Mouse (Mus musculus) frontal cortex, postnatal 10 days (tissue): ENCODE results near the gene Gm17535.
A peak's percentile ranks its signal among the peaks of the same experiment; 100 is the strongest.
"Not testable (repeated sequence)": the region's sequence is repeated elsewhere in the genome, so short reads cannot be mapped to it uniquely, and the experiment has no call there.

Experiments used
- DNase-seq, 2 experiments: peaks; one replicate each; pipeline ENCODE4 v3.0.0; 2022; ENCODE audit warnings: low spot score in 2 of 2, mixed read lengths in 1 of 2

Gm17535 gene

DNA sequence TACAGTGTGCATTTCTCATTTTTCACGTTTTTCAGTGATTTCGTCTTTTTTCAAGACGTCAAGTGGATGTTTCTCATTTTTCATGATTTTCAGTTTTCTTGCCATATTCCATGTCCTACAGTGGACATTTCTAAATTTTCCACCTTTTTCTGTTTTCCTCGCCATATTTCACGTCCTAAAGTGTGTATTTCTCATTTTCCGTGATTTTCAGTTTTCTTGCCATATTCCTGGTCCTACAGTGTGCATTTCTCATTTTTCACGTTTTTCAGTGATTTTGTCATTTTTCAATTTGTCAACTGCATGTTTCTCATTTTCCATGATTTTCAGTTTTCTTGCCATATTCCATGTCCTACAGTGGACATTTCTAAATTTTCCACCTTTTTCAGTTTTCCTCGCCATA is at the start of gene Gm17535:
Gene Gm17535 (plus strand): TSS at position 301 of the 400 bp plus-strand sequence.
- DNase-seq, result not testable (repeated sequence)

DNA sequence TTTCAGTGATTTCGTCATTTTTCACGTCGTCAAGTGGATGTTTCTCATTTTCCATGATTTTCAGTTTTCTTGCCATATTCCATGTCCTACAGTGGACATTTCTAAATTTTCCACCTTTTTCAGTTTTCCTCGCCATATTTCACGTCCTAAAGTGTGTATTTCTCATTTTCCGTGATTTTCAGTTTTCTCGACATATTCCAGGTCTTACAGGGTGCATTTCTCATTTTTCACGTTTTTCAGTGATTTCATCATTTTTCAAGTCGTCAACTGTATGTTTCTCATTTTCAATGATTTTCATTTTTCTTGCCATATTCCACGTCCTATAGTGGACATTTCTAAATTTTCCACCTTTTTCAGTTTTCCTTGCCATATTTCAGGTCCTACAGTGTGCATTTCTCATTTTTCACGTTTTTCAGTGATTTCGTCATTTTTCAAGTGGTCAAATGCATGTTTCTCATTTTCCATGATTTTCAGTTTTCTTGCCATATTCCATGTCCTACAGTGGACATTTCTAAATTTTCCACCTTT is 33.9 kb upstream of the Gm17535 start, which contains the start of gene Gm10722:
Gene Gm10722 (plus strand): TSS at position 478 of the 528 bp plus-strand sequence.
- peak; percentile 10 to 18 for DNase-seq

DNA sequence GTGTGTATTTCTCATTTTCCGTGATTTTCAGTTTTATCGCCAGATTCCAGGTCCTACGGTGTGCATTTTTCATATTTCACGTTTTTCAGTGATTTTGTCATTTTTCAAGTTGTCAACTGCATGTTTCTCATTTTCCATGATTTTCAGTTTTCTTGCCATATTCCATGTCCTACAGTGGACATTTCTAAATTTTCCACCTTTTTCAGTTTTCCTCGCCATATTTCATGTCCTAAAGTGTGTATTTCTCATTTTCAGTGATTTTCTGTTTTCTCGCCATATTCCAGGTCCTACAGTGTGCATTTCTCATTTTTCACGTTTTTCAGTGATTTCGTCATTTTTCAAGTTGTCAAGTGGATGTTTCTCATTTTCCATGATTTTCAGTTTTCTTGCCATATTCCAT is 33.4 kb upstream of the Gm17535 start:
- DNase-seq, result peak in 1 of 2 experiments; percentile 36

DNA sequence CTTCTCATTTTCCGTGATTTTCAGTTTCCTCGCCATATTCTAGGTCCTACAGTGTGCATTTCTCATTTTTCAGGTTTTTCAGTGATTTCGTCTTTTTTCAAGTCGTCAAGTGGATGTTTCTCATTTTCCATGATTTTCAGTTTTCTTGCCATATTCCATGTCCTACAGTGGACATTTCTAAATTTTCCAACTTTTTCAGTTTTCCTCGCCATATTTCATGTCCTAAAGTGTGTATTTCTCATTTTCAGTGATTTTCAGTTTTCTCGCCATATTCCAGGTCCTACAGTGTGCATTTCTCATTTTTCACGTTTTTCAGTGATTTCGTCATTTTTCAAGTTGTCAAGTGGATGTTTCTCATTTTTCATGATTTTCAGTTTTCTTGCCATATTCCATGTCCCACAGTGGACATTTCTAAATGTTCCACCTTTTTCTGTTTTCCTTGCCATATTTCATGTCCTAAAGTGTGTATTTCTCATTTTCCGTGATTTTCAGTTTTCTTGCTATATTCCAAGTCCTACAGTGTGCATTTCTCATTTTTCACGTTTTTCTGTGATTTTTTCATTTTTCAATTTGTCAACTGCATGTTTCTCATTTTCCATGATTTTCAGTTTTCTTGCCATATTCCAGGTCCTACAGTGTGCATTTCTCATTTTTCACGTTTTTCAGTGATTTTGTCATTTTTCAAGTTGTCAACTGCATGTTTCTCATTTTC is 32.3 kb upstream of the Gm17535 start:
- peak; percentile 90 to 100 for DNase-seq

DNA sequence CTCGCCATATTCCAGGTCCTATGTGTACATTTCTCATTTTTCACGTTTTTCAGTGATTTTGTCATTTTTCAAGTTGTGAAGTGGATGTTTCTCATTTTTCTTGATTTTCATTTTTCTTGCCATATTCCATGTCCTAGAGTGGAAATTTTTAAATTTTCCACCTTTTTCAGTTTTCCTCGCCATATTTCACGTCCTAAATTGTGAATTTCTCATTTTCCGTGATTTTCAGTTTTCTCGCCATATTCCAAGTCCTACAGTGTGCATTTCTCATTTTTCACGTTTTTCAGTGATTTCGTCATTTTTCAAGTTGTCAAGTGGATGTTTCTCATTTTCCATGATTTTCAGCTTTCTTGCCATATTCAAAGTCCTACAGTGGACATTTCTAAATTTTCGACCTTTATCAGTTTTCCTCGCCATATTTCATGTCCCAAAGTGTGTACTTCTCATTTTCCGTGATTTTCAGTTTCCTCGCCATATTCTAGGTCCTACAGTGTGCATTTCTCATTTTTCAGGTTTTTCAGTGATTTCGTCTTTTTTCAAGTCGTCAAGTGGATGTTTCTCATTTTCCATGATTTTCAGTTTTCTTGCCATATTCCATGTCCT is 31.5 kb upstream of the Gm17535 start, which contains the start of gene Gm11168:
Gene Gm11168 (plus strand): TSS at position 553 of the 603 bp plus-strand sequence.
- DNase-seq, result not testable (repeated sequence)

DNA sequence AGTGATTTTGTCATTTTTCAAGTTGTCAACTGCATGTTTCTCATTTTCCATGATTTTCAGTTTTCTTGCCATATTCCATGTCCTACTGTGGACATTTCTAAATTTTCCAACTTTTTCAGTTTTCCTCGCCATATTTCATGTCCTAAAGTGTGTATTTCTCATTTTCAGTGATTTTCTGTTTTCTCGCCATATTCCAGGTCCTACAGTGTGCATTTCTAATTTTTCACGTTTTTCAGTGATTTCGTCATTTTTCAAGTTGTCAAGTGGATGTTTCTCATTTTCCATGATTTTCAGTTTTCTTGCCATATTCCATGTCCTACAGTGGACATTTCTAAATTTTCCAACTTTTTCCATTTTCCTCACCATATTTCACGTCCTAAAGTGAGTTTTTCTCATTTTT is 28.2 kb upstream of the Gm17535 start:
- DNase-seq, result not testable (repeated sequence)

DNA sequence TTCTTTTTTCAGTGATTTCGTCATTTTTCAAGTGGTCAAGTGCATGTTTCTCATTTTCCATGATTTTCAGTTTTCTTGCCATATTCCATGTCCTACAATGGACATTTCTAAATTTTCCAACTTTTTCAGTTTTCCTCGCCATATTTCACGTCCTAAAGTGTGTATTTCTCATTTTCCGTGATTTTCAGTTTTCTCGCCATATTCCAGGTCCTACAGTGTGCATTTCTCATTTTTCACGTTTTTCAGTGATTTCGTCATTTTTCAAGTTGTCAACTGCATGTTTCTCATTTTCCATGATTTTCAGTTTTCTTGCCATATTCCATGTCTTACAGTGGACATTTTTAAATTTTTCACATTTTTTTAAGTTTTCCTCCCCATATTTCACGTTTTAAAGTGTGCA is 27.8 kb upstream of the Gm17535 start:
- DNase-seq, result peak; percentile 89 to 99

DNA sequence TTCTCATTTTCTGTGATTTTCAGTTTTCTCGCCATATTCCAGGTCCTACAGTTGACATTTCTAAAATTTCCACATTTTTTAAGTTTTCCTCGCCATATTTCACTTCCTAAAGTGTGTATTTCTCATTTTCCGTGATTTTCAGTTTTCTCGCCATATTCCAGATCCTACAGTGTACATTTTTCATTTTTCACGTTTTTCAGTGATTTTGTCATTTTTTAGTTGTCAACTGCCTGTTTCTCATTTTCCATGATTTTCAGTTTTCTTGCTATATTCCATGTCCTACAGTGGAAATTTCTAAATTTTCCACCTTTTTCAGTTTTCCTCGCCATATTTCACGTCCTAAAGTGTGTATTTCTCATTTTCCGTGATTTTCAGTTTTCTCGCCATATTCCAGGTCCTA is 27.1 kb upstream of the Gm17535 start:
- DNase-seq, result not testable (repeated sequence)

DNA sequence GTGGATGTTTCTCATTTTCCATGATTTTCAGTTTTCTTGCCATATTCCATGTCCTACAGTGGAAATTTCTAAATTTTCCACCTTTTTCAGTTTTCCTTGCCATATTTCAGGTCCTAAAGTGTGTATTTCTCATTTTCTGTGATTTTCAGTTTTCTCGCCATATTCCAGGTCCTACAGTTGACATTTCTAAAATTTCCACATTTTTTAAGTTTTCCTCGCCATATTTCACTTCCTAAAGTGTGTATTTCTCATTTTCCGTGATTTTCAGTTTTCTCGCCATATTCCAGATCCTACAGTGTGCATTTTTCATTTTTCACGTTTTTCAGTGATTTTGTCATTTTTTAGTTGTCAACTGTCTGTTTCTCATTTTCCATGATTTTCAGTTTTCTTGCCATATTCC is 25.1 kb upstream of the Gm17535 start:
- DNase-seq, result not testable (repeated sequence)

DNA sequence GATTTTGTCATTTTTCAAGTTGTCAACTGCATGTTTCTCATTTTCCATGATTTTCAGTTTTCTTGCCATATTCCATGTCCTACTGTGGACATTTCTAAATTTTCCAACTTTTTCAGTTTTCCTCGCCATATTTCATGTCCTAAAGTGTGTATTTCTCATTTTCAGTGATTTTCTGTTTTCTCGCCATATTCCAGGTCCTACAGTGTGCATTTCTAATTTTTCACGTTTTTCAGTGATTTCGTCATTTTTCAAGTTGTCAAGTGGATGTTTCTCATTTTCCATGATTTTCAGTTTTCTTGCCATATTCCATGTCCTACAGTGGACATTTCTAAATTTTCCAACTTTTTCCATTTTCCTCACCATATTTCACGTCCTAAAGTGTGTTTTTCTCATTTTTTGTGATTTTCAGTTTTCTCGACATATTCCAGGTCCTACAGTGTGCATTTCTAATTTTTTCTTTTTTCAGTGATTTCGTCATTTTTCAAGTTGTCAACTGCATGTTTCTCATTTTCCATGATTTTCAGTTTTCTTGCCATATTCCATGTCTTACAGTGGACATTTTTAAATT is 22.3 kb upstream of the Gm17535 start:
- DNase-seq, result not testable (repeated sequence)

DNA sequence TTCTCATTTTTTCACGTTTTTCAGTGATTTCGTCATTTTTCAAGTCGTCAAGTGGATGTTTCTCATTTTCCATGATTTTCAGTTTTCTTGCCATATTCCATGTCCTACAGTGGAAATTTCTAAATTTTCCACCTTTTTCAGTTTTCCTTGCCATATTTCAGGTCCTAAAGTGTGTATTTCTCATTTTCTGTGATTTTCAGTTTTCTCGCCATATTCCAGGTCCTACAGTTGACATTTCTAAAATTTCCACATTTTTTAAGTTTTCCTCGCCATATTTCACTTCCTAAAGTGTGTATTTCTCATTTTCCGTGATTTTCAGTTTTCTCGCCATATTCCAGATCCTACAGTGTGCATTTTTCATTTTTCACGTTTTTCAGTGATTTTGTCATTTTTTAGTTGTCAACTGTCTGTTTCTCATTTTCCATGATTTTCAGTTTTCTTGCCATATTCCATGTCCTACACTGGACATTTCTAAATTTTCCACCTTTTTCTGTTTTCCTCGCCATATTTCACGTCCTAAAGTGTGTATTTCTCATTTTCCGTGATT is 21.6 kb upstream of the Gm17535 start, which contains the start of gene Gm10721:
Gene Gm10721 (plus strand): TSS at position 408 of the 547 bp plus-strand sequence.
- DNase-seq, result not testable (repeated sequence)

DNA sequence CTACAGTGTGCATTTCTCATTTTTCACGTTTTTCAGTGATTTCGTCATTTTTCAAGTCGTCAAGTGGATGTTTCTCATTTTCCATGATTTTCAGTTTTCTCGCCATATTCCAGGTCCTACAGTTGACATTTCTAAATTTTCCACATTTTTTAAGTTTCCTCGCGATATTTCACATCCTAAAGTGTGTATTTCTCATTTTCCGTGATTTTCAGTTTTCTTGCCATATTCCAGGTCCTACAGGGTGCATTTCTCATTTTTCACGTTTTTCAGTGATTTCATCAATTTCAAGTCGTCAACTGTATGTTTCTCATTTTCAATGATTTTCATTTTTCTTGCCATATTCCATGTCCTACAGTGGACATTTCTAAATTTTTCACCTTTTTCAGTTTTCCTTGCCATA is 19.0 kb upstream of the Gm17535 start, which contains the start of gene Gm10720:
Gene Gm10720 (plus strand): TSS at position 301 of the 400 bp plus-strand sequence.
- not testable (repeated sequence) for DNase-seq

DNA sequence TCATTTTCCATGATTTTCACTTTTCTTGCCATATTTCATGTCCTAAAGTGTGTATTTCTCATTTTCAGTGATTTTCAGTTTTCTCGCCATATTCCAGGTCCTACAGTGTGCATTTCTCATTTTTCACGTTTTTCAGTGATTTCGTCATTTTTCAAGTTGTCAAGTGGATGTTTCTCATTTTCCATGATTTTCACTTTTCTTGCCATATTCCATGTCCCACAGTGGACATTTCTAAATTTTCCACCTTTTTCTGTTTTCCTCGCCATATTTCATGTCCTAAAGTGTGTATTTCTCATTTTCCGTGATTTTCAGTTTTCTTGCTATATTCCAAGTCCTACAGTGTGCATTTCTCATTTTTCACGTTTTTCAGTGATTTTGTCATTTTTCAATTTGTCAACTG is 18.5 kb upstream of the Gm17535 start:
- DNase-seq, result not testable (repeated sequence)

DNA sequence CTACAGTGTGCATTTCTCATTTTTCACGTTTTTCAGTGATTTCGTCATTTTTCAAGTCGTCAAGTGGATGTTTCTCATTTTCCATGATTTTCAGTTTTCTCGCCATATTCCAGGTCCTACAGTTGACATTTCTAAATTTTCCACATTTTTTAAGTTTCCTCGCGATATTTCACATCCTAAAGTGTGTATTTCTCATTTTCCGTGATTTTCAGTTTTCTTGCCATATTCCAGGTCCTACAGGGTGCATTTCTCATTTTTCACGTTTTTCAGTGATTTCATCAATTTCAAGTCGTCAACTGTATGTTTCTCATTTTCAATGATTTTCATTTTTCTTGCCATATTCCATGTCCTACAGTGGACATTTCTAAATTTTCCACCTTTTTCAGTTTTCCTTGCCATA is 17.3 kb upstream of the Gm17535 start, which contains the start of gene Gm10719:
Gene Gm10719 (plus strand): TSS at position 301 of the 400 bp plus-strand sequence.
- DNase-seq, result not testable (repeated sequence)

DNA sequence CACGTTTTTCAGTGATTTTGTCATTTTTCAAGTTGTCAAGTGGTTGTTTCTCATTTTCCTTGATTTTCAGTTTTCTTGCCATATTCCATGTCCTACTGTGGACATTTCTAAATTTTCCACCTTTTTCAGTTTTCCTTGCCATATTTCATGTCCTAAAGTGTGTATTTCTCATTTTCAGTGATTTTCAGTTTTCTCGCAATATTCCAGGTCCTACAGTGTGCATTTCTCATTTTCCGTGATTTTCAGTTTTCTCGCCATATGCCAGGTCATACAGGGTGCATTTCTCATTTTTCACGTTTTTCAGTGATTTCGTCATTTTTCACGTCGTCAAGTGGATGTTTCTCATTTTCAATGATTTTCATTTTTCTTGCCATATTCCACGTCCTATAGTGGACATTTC is 15.5 kb upstream of the Gm17535 start:
- peak in 1 of 2 experiments; percentile 87 for DNase-seq

DNA sequence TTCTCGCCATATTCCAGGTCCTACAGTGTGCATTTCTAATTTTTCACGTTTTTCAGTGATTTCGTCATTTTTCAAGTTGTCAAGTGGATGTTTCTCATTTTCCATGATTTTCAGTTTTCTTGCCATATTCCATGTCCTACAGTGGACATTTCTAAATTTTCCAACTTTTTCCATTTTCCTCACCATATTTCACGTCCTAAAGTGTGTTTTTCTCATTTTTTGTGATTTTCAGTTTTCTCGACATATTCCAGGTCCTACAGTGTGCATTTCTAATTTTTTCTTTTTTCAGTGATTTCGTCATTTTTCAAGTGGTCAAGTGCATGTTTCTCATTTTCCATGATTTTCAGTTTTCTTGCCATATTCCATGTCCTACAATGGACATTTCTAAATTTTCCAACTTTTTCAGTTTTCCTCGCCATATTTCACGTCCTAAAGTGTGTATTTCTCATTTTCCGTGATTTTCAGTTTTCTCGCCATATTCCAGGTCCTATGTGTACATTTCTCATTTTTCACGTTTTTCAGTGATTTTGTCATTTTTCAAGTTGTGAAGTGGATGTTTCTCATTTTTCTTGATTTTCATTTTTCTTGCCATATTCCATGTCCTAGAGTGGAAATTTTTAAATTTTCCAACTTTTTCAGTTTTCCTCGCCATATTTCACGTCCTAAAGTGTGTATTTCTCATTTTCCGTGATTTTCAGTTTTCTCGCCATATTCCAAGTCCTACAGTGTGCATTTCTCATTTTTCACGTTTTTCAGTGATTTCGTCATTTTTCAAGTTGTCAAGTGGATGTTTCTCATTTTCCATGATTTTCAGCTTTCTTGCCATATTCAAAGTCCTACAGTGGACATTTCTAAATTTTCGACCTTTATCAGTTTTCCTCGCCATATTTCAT is 14.3 kb upstream of the Gm17535 start:
- peak; percentile 18 to 85 for DNase-seq

DNA sequence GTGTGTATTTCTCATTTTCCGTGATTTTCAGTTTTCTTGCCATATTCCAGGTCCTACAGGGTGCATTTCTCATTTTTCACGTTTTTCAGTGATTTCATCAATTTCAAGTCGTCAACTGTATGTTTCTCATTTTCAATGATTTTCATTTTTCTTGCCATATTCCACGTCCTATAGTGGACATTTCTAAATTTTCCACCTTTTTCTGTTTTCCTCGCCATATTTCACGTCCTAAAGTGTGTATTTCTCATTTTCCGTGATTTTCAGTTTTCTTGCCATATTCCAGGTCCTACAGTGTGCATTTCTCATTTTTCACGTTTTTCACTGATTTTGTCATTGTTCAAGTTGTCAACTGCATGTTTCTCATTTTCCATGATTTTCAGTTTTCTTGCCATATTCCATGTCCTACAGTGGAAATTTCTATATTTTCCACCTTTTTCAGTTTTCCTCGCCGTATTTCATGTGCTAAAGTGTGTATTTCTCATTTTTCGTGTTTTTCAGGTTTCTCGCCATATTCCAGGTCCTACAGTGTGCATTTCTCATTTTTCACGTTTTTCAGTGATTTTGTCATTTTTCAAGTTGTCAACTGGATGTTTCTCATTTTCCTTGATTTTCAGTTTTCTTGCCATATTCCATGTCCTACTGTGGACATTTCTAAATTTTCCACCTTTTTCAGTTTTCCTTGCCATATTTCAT is 11.9 kb upstream of the Gm17535 start:
- peak; percentile 39 to 77 for DNase-seq

DNA sequence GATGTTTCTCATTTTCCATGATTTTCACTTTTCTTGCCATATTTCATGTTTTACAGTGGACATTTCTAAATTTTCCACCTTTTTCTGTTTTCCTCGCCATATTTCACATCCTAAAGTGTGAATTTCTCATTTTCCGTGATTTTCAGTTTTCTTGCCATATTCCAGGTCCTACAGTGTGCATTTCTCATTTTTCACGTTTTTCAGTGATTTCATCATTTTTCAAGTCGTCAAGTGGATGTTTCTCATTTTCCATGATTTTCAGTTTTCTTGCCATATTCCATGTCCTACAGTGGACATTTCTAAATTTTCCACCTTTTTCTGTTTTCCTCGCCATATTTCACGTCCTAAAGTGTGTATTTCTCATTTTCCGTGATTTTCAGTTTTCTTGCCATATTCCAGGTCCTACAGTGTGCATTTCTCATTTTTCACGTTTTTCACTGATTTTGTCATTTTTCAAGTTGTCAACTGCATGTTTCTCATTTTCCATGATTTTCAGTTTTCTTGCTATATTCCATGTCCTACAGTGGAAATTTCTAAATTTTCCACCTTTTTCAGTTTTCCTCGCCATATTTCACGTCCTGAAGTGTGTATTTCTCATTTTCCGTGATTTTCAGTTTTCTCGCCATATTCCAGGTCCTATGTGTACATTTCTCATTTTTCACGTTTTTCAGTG is 11.0 kb upstream of the Gm17535 start, which contains the start of gene Gm10718:
Gene Gm10718 (plus strand): TSS at position 236 of the 673 bp plus-strand sequence.
- peak in 1 of 2 experiments; percentile 66 for DNase-seq

DNA sequence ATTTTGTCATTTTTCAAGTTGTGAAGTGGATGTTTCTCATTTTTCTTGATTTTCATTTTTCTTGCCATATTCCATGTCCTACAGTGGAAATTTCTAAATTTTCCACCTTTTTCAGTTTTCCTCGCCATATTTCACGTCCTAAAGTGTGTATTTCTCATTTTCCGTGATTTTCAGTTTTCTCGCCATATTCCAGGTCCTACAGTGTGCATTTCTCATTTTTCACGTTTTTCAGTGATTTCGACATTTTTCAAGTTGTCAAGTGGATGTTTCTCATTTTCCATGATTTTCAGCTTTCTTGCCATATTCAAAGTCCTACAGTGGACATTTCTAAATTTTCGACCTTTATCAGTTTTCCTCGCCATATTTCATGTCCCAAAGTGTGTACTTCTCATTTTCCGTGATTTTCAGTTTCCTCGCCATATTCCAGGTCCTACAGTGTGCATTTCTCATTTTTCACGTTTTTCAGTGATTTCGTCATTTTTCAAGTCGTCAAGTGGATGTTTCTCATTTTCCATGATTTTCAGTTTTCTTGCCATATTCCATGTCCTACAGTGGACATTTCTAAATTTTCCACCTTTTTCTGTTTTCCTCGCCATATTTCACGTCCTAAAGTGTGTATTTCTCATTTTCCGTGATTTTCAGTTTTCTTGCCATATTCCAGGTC is 10.3 kb upstream of the Gm17535 start:
- DNase-seq, result peak; percentile 64 to 100
